Mouse (Mus musculus): ENCODE results near the gene Mecom.

- TF ChIP-seq POLR2A (IDR thresholded peaks at IDR 0.05; ENCODE audit: control insufficient read depth, low read depth, low read length) (no peak), CTCF (IDR thresholded peaks at IDR 0.05; ENCODE audit: control insufficient read depth, insufficient read depth, insufficient replicate concordance, low read depth, low read length) (no peak)
Measured at GRCm38 (mm10) chr3:30189325-30189724, 358.5 kb downstream of the Mecom start.
